Mouse (Mus musculus) frontal cortex, postnatal 36 days (tissue): Measurements from ENCODE around the gene Zfr2.
"Not testable (repeated sequence)": the region's sequence is repeated elsewhere in the genome, so short reads cannot be mapped to it uniquely, and the experiment has no call there.

ENCODE experiments used
- DNase-seq, 2 experiments: peaks; one replicate each; pipeline ENCODE4 v3.0.0; 2022; ENCODE audit warnings: low spot score in 2 of 2

Zfr2 gene

DNA sequence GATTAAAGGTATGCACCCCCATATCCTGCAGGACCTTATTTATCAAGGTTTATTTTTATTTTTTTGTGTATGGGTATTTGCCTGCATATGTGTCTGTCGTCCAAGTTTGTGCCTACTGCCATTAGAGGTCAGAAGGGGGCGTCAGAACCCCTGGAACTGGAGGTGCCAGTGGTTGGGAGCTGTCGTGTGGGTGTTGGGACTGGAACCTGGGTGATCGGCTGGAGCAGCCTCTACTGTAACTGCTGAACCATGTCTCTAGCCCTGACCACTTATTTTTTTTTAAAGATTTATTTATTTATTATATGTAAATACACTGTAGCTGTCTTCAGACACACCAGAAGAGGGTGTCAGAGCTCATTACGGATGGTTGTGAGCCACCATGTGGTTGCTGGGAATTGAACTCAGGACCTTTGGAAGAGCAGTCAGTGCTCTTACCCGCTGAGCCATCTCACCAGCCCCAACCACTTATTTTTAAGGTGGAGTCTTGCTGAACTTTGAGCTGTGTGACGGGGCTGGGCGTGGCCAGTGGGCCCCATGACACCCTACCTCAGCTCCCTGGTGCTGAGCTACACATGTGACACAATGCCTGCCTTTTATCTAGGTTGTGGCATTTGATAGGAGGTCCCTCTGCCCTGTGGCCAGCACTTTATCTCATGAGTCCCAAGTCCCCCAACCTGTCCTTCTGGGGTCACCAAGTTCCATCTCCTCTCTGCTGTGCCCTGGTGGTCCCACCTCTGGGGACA lies 29.8 kb upstream of the Zfr2 start:
- DNase-seq, result no peak

GRCm38 (mm10) chr10:81204137-81204536 lies 28.8 kb upstream of the Zfr2 start:
- DNase-seq, result no peak

GRCm38 (mm10) chr10:81210154-81210553 lies 22.8 kb upstream of the Zfr2 start:
- DNase-seq, result no peak

DNA sequence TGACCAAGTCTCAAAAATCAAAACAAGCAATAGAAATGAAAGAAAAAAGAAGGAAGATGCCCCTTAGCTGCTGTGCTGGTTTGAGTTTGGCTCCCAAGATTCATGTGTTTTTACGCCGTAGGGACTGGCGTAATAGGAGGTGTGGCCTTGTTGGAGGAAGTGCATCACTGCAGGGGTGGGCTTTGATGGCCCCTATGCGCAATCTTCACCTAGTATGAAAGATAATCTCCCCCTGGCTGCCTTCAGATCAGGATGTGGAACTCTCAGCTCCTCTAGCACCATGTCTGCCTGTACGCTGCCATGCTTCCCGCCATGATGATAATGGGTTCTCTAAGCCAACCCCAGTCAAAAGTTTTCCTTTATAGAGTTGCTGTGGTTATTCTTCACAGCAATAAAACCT lies 16.7 kb upstream of the Zfr2 start:
- DNase-seq, result no peak

DNA sequence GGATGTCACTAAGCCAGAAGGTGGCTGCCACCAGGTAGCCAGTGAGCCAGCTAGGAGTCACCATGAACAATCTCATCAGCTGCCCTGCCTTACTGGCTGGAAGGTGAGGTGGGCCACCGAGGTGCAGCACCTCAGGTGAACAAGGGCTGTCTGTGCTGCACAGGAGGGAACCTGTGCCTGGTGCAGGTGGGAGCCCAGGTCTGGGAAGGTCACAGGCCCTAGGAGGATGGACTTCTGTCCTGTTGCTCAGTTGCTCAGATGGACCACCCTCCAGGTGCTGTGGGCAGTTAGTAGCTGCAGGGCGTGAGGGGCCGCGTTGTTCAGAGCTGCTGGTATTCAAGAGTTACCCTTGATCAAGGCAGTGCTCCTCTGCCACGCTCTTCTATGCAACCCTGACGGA lies 16.1 kb upstream of the Zfr2 start:
- DNase-seq, result no peak

DNA sequence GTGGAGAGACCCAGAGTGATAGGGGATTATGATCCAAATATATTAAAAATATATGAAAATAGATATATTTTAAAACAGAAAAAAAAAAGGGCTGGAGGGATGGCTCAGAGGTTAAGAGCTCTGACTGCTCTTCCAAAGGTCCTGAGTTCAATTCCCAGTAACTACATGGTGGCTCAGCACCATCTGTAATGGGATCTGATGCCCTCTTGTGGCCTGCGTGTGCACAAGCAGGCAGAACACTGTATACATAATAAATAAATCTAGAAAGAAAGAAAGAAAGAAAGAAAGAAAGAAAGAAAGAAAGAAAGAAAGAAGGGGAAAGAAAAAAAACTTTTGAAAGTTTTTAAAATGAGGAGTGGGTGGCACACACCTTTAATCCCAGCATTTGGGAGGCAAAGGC lies 15.7 kb upstream of the Zfr2 start:
- DNase-seq, result not testable (repeated sequence)

- peak; percentile 43 to 50 for DNase-seq
Measured at GRCm38 (mm10) chr10:81217964-81218363, 15.0 kb upstream of the Zfr2 start.

DNA sequence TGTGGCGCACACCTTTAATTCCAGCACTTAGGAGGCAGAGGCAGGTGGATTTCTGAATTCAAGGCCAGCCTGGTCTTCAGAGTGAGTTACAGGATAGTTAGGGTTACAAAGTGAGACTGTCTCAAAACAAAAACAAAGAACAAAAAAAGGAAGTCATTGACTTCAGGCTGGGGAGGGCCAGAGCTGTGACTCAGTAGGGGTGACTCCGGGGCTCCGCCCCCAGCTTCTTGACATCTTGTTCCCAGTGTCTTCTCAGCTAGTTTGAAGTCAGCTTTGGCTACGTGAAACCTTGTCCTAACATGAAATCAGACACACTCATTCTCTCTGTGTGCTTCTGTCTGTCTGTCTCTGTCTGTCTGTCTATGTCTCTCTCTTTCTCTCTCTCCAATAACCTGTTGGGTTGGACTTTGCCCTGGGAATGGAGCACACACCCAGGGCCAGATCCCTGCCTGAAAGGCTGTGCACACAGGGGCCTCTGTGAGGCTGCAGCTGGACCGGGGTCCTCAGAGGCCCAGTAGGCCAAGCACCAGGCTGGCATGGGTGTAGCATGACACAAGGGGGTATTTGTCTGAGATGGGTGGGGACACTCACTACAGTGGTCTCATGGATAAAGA lies 11.4 kb upstream of the Zfr2 start:
- no peak for DNase-seq

GRCm38 (mm10) chr10:81223731-81224130 lies 9.2 kb upstream of the Zfr2 start:
- not testable (repeated sequence) for DNase-seq

- DNase-seq, result peak; percentile 38 to 57
Measured at GRCm38 (mm10) chr10:81229735-81230437, 3.1 kb upstream of the Zfr2 start.

DNA sequence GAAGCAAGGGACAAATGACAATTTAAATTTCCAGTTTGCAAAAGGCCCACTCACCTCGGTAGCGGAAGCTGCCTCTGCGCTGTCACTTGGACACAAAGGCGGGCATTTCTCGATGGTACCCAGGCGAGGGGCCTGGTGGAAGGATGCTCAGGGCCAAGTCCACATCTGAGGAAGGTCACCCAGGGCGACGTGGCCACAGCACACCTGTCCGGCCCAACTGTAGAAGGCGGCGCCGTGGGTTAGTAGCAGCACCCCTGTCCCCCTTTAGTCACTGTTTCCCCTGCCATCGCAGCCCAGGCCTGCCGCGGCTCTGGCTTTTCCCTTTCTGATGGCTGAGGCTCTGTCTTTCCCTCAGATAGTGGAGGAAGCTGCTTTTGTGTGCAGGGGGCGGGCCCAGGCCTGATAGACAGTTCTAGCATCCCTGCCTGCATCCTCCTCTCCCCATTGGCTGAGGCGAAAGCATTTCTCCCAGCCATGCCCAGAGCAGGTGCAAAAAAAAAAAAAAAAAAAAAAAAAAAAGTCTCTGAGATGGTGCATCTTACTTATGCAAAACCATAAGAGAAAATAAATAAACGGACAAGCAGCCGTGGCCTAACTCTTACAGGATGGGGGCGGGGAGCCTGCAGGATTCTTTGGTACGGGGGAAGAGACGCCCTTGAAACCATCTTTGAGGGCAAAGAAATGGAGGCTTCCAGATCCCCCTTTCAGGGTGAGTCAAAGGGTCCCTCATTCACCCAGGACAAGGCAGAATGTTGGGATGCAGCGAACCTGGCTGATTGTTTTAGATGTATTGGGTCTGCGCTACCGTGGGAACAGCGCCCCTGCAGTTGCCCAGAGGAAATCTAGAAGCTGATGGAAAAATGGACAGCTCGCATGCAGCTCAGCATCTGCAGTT lies 2.3 kb upstream of the Zfr2 start, which contains the start of gene Atcay:
TSS of gene Atcay (minus strand) at position 396 of the 895 bp plus-strand sequence.
- DNase-seq, result peak; percentile 84 to 90

GRCm38 (mm10) chr10:81231436-81231835 lies 1.5 kb upstream of the Zfr2 start:
- DNase-seq, result no peak

GRCm38 (mm10) chr10:81233226-81233585 lies 251 bp downstream of the Zfr2 start:
- DNase-seq, result no peak

DNA sequence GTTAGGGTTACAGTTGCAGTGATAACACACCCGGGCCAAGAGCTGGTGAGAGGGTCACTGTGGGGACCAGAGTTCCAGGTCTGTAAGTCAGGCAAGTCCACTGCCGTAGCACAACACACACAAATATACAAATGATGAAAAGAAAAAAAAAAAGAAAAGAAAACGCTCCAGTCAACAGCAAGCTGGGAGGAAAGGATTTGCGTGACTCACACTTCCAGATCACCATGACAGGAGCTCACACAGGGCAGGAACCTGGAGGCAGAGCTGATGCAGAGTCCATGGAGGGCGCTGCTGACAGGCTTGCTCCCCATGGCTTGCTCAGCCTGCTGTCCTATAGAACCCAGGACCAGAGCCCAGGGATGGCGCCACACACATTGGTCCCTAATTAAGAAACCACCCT lies 1.3 kb downstream of the Zfr2 start:
- DNase-seq, result no peak

- no peak for DNase-seq
Measured at GRCm38 (mm10) chr10:81236471-81237268, 3.7 kb downstream of the Zfr2 start.

GRCm38 (mm10) chr10:81238618-81239017 lies 5.7 kb downstream of the Zfr2 start:
- no peak for DNase-seq

DNA sequence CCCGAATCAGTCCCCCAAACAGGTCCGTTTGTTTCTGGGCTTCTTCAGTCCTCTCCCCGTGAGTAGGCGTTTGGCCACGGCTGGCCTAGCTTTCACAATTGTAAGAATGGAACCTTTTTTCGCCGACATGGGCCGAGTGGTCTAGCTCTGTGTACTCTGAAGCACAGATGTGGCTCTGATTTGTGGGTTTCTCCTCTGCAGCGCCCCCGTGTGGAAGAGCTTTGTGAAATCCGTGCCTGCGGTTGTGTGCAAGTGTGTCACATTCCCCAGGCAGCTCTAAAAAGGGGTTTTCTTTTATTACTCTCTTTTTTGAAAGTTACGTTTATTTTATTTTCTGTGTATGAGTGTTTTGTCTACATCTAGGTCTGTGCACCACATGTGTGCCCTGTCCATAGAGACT lies 7.9 kb downstream of the Zfr2 start:
- DNase-seq, result peak; percentile 60 to 79

GRCm38 (mm10) chr10:81242021-81242420 lies 9.1 kb downstream of the Zfr2 start:
- DNase-seq, result no peak

DNA sequence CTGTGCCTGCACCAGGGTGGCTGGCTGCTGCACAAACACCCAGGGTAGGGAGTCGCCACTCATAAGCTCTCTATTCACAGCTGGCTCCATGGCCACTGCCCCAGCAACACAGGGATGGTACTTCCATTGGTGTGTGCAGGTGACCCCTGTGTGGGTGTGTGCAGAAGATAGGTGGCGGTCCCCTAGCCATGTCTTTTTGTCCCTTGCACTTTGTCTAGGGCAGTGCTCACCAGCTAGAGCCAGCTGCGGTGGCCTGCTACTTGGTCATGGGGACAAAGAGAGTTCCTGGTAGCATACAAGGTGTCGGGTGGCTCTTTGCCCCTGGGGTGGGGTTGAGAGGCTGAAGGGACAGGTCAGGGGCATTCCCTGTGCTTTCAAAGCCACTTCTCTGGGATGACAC lies 11.2 kb downstream of the Zfr2 start:
- no peak for DNase-seq

- DNase-seq, result peak; percentile 79 to 80
Measured at GRCm38 (mm10) chr10:81244595-81244994, 11.6 kb downstream of the Zfr2 start.

- no peak for DNase-seq
Measured at GRCm38 (mm10) chr10:81245166-81245565, 12.2 kb downstream of the Zfr2 start.
